Mouse (Mus musculus): ENCODE measurements at regions not wholly inside any gene's neighbourhood (a gene's known extent, or its start where the extent isn't known, plus 50 kb on each side); places are given as distances from the start of the nearest gene placed in this dataset.
A peak's percentile ranks its signal among the peaks of the same experiment; 100 is the strongest.

GRCm38 (mm10) chr7:70828486-70829195 is 462.1 kb upstream of the Nr2f2 start:
- no peak for DNase-seq

- no peak for DNase-seq
These were observed 459.5 kb upstream of the Nr2f2 start for GRCm38 (mm10) chr7:70826074-70826473.

- no peak for DNase-seq
These were observed 456.5 kb upstream of the Nr2f2 start for GRCm38 (mm10) chr7:70823020-70823419.

- DNase-seq: peak; percentile 7
These were observed 455.8 kb upstream of the Nr2f2 start for GRCm38 (mm10) chr7:70822310-70822821.

- no peak for DNase-seq
These were observed 455.3 kb upstream of the Nr2f2 start for GRCm38 (mm10) chr7:70821861-70822260.

- no peak for DNase-seq
These were observed 450.9 kb upstream of the Nr2f2 start for GRCm38 (mm10) chr7:70817347-70817913.

- DNase-seq: no peak
These were observed 447.9 kb upstream of the Nr2f2 start for GRCm38 (mm10) chr7:70814391-70814790.

- no peak for DNase-seq
These were observed 446.6 kb upstream of the Nr2f2 start for GRCm38 (mm10) chr7:70813101-70813500.

- DNase-seq: no peak
These were observed 444.0 kb upstream of the Nr2f2 start for GRCm38 (mm10) chr7:70810411-70811090.

GRCm38 (mm10) chr7:70804281-70804680 is 437.7 kb upstream of the Nr2f2 start:
- no peak for DNase-seq

GRCm38 (mm10) chr7:70799976-70800375 is 433.4 kb upstream of the Nr2f2 start:
- no peak for DNase-seq

GRCm38 (mm10) chr7:70799031-70799766 is 432.7 kb upstream of the Nr2f2 start:
- no peak for DNase-seq

- DNase-seq: no peak
These were observed 429.7 kb upstream of the Nr2f2 start for GRCm38 (mm10) chr7:70796038-70796760.

GRCm38 (mm10) chr7:70788902-70789796 is 422.6 kb upstream of the Nr2f2 start:
- no peak for DNase-seq

GRCm38 (mm10) chr7:70787966-70788365 is 421.4 kb upstream of the Nr2f2 start:
- no peak for DNase-seq

GRCm38 (mm10) chr7:70780742-70781332 is 414.3 kb upstream of the Nr2f2 start:
- no peak for DNase-seq

- no peak for DNase-seq
These were observed 411.2 kb upstream of the Nr2f2 start for GRCm38 (mm10) chr7:70777763-70778162.

- no peak for DNase-seq
These were observed 403.1 kb upstream of the Nr2f2 start for GRCm38 (mm10) chr7:70769655-70770054.

- no peak for DNase-seq
These were observed 401.2 kb upstream of the Nr2f2 start for GRCm38 (mm10) chr7:70767697-70768096.

GRCm38 (mm10) chr7:70756676-70757075 is 390.1 kb upstream of the Nr2f2 start:
- DNase-seq: no peak

GRCm38 (mm10) chr7:70754826-70755225 is 388.3 kb upstream of the Nr2f2 start:
- no peak for DNase-seq

All from cerebellum, adult 9-10 months (tissue).